Mouse (Mus musculus) G1E (cell line): ENCODE results near the gene Cacna1i. TPM values are rescaled to one million over a fixed set of nuclear protein-coding genes. Genes with fewer than 3 reads are reported as not detected.

ENCODE experiments used
- ATAC-seq: 2 replicates; pipeline ENCODE4 v1.8.0; 2016; ENCODE audit warnings: mild to moderate bottlenecking; ENCODE audit not compliant: insufficient number of reproducible peaks, poor library complexity, low FRiP score, severe bottlenecking; ENCODE audit errors: extremely low read depth
- DNase-seq: peaks from one replicate; pipeline ENCODE4 v3.0.0; 2012; ENCODE audit warnings: low spot score
- H3K27me3 ChIP-seq: 2 replicates; pipeline ENCODE4 v1.6.1; 2012; ENCODE audit warnings: mild to moderate bottlenecking, low read length, inconsistent platforms; ENCODE audit not compliant: insufficient read depth
- H3K36me3 ChIP-seq: replicated peaks from 2 replicates; pipeline ENCODE3; 2012; ENCODE audit warnings: mild to moderate bottlenecking, inconsistent platforms
- H3K4me1 ChIP-seq: 2 replicates; pipeline ENCODE4 v1.6.1; 2012; ENCODE audit warnings: low read depth, low read length, inconsistent platforms, mixed read lengths; ENCODE audit not compliant: insufficient read depth
- H3K4me3 ChIP-seq: 2 replicates; pipeline ENCODE4 v1.5.1; 2012; ENCODE audit warnings: low read depth, mild to moderate bottlenecking, inconsistent platforms, low read length, moderate library complexity, mixed read lengths
- H3K9me3 ChIP-seq: replicated peaks from 2 replicates; pipeline ENCODE4 v1.6.1; 2012; ENCODE audit warnings: inconsistent platforms
- CTCF ChIP-seq: IDR thresholded peaks from 2 replicates; pipeline ENCODE4 v1.5.1; 2012; ENCODE audit warnings: low read depth, low read length, inconsistent platforms, mixed read lengths
- GATA1 ChIP-seq: IDR thresholded peaks from 2 replicates; pipeline ENCODE4 v1.6.1; 2012; ENCODE audit warnings: borderline replicate concordance, low read length, inconsistent platforms, mixed read lengths
- GATA2 ChIP-seq: IDR thresholded peaks from 2 replicates; pipeline ENCODE4 v1.6.1; 2012; ENCODE audit warnings: low read depth, low read length, inconsistent platforms, borderline replicate concordance
- POLR2AphosphoS5 ChIP-seq: IDR thresholded peaks from 2 replicates; pipeline ENCODE4 v1.6.1; 2012; ENCODE audit warnings: low read depth, low read length, inconsistent platforms; ENCODE audit not compliant: insufficient replicate concordance
- TAL1 ChIP-seq: conservative IDR thresholded peaks from 2 replicates; pipeline ENCODE4 v1.6.1; 2012; ENCODE audit warnings: low read depth, low read length, inconsistent platforms, mixed read lengths
- polyA plus RNA-seq: library from polyadenylated mRNA; stranded (reverse); fragments of >175 nt; gene quantifications from 2 replicates; pipeline ENCODE4 v1.2.3, GENCODE M21; 2012
- total RNA-seq, 2 experiments: library from RNA; stranded (forward) in 1 of 2; stranded (reverse) in 1 of 2; fragments of 200-1000 nt in 1 of 2; fragments of >200 nt in 1 of 2; fragmentation: Nextera tagmentation in 1 of 2; gene quantifications; 2 replicates each; pipeline ENCODE4 v1.2.3; 2014 to 2017

Gene Cacna1i
- total and polyA plus RNA-seq, 3 experiments, result 0.05 TPM; not detected in 2

DNA sequence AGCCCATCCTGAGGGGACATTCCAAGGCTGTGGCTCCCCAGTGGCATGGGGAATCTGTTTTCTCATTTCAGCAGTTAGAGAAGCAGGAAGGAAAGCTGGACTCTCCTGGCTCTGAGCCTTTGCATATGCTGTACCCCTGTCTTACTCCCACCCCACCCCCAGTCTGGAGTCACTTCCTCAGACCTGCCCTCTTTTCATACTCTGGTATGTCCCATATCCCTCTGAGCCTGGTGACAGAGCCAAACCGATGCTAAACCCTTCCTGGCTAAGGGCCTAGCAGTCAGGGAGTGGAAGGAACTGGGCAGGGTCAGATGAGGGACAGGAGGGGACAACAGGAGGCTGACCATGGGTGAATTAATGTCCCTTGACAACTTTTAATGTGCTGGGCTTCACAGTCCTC lies 120.8 kb downstream of the Cacna1i start:
- H3K27me3 ChIP-seq, result peaks cover 8% of the 10 kb centered on the region; the same call in 1 of the 2 replicates
- H3K4me3 ChIP-seq, result no peak overlapping the region
- no peaks in the 10 kb centered on the region for H3K4me1 ChIP-seq
- H3K9me3 ChIP-seq, result peaks cover 5% of the 10 kb centered on the region
- DNase-seq, result no peak
- no peak for TF ChIP-seq TAL1
- ATAC-seq, result no peak
- no peaks in the 10 kb centered on the region for H3K36me3 ChIP-seq

DNA sequence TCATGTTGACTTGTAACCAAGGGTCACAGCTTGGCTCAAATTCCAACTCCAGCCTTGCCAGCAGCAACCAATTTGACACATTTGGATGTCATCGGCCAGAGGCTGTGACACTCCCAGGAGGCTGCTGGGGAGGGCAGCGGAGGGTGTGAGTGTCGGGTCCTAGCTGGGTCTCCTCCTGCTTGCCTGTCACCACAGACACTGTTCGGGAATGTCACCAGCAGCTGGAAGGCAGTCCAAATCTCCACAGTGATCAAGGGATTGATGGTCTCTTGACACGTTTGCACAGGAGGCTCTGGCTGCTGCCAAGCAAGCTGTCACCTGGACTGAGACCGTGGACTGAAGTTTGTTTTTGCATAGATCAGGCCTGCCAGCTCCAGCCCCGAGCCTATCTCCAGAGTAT lies 123.6 kb downstream of the Cacna1i start:
- DNase-seq (no peak), ATAC-seq (no peak)

DNA sequence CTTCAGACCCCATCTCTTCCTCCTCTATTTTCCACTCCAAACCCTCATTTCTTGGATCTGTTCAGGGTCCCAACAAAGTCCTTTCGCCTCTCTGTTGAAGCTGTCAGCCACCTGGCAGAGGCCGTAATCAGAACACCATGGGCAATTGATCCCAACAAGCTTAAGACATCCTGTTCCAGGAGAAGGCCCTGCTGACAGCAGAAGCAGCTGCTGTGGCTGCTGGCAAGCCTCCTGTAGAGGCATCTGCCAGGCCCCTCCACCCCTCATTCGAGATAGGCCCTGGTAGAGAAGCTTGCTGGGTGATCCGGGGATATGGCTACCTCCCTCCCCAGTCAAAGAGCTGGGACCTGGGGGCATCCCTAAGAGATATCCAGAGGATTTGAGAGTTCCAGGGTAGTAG lies 126.0 kb downstream of the Cacna1i start:
- H3K4me1 ChIP-seq, result no peaks in the 10 kb centered on the region
- TF ChIP-seq CTCF, result no peak
- no peak overlapping the region for H3K4me3 ChIP-seq
- DNase-seq, result no peak
- H3K9me3 ChIP-seq, result no peaks in the 10 kb centered on the region
- H3K27me3 ChIP-seq, result peaks cover 9% of the 10 kb centered on the region; the same call in 1 of the 2 replicates
- no peaks in the 10 kb centered on the region for H3K36me3 ChIP-seq
- ATAC-seq, result no peak

More for the DNA sequence above, 123.6 kb downstream of the Cacna1i start:
- no peaks in the 10 kb centered on the region for H3K9me3 ChIP-seq
- no peaks in the 10 kb centered on the region for H3K36me3 ChIP-seq
- H3K27me3 ChIP-seq, result peaks cover 11% of the 10 kb centered on the region; the same call in 1 of the 2 replicates
- H3K4me1 ChIP-seq, result no peaks in the 10 kb centered on the region
- TF ChIP-seq GATA1 (no peak), GATA2 (no peak), CTCF (no peak), TAL1 (no peak), POLR2AphosphoS5 (no peak)
- H3K4me3 ChIP-seq, result no peak overlapping the region

DNA sequence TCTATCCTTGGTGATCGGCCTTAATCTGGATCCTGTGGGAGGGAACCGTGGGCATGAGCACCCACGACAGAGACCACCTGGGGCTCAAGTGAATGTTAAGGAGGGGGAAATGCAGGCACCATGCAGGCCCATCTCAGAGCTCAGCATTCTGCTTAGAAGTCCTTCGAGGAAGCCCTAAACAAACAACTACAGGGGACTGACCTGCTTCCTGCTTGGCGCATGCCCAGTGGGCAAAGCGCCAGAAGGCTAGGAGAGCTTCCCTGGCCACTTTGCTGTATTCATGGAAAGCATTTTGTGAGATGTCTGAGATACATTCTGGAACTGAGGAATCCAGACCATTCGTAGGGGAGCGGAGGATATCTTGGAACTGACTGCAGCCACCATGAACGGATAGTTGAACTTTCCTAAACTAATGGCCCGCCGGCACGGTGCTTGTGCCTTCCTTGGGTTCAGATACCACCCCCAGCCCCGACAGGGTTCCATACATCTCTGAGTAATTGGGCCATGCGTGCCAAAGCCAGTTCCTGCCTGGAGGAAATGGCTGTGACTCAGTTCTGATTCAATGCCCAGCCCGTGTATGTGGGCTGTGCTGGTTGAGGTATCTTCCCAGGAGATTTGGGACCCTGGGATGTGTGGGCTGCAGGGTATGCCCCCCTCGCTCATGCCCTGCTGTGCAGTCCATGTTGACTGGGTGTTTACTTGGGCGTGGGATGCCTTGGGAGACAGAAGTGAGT lies 127.1 kb downstream of the Cacna1i start:
- peaks cover 5% of the 10 kb centered on the region; the same call in 1 of the 2 replicates for H3K27me3 ChIP-seq
- no peak for DNase-seq
- no peak for ATAC-seq
- no peak for TF ChIP-seq POLR2AphosphoS5
- no peak for TF ChIP-seq GATA2
- TF ChIP-seq CTCF, result no peak
- TF ChIP-seq GATA1, result no peak
- no peak for TF ChIP-seq TAL1
- no peak overlapping the region for H3K4me3 ChIP-seq
- no peaks in the 10 kb centered on the region for H3K36me3 ChIP-seq
- no peaks in the 10 kb centered on the region for H3K9me3 ChIP-seq
- no peaks in the 10 kb centered on the region for H3K4me1 ChIP-seq

DNA sequence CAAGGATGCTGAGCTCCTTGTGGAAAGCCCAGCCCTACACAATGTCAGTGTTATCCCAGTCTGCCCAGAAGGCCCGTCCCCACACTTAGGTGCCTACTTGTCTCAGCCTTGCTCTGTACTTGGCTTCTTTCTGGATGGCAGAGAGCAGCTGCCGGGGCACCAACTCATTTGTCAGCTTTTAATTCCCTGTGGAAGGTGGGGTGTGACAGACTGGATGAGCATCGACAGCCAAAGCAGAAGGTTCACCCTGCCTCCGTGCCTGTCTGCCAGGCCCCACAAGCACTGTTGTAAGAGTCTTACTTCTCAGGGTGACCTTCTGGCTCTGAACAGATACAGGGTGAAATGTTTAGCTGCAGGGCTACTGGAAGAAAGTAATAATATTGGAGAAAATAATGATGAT lies 128.1 kb downstream of the Cacna1i start:
- DNase-seq (no peak), ATAC-seq (no peak)
- no peaks in the 10 kb centered on the region for H3K9me3 ChIP-seq
- TF ChIP-seq CTCF (no peak), TAL1 (no peak), POLR2AphosphoS5 (no peak), GATA1 (no peak), GATA2 (no peak)
- no peak overlapping the region for H3K4me3 ChIP-seq
- H3K27me3 ChIP-seq, result peaks cover 5% of the 10 kb centered on the region; the same call in 1 of the 2 replicates
- H3K4me1 ChIP-seq, result no peaks in the 10 kb centered on the region
- H3K36me3 ChIP-seq, result no peaks in the 10 kb centered on the region

DNA sequence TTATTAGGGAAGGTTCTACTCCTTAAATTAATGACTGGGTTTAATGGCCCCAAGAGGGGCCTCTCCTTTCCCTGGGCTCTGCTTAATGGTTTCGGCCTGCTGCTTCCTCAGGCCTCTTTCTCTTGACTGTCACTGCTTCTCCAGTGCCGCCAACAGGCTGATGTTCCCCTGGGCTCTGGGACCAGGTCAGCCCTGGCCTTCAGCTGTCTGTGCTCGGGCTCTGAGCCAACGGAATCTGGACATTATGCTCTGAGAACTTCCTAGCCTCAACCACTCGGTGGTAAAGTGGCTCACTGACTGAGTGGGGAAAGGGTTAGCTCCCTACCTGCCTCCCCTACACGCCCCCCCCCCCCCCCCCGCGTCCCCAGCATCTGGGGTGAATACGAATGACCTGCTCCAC lies 130.0 kb downstream of the Cacna1i start:
- Histone ChIP-seq H3K36me3 (no peaks in the 10 kb centered on the region), H3K4me1 (no peaks in the 10 kb centered on the region), H3K4me3 (no peak overlapping the region), H3K9me3 (no peaks in the 10 kb centered on the region), H3K27me3 (peaks cover 5% of the 10 kb centered on the region; the same call in 1 of the 2 replicates)
- TF ChIP-seq CTCF, result no peak
- no peak for TF ChIP-seq POLR2AphosphoS5
- TF ChIP-seq TAL1, result no peak
- no peak for TF ChIP-seq GATA2
- TF ChIP-seq GATA1, result no peak
- ATAC-seq, result no peak
- no peak for DNase-seq

DNA sequence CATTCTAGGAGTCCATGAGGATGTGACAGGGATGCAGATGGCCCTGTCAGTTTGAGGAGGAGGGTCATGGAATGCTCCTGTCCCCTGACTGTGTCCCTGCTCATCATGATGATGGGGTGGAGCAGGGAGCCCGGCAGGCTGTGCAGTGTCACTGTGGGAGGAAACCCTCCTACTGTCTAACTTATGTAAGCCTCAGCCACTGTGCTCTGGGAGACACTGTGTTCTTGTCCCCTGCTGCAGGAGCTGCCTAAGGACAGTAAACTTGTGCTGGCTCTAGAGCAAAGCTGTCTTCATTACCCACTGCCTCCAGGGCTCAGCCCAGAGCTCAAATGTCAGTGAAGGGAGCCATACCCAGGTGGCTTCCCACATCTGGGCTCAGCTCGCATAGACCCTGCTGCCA lies 131.1 kb downstream of the Cacna1i start:
- DNase-seq, result no peak
- no peaks in the 10 kb centered on the region for H3K9me3 ChIP-seq
- peaks cover 5% of the 10 kb centered on the region; the same call in 1 of the 2 replicates for H3K27me3 ChIP-seq
- H3K36me3 ChIP-seq, result no peaks in the 10 kb centered on the region
- no peak for TF ChIP-seq POLR2AphosphoS5
- TF ChIP-seq CTCF, result no peak
- TF ChIP-seq GATA2, result no peak
- no peak for TF ChIP-seq TAL1
- TF ChIP-seq GATA1, result no peak
- ATAC-seq, result no peak
- no peak overlapping the region for H3K4me3 ChIP-seq
- H3K4me1 ChIP-seq, result no peaks in the 10 kb centered on the region
